Mouse (Mus musculus): ENCODE data around the gene Kat7.

The Kat7 gene

DNA sequence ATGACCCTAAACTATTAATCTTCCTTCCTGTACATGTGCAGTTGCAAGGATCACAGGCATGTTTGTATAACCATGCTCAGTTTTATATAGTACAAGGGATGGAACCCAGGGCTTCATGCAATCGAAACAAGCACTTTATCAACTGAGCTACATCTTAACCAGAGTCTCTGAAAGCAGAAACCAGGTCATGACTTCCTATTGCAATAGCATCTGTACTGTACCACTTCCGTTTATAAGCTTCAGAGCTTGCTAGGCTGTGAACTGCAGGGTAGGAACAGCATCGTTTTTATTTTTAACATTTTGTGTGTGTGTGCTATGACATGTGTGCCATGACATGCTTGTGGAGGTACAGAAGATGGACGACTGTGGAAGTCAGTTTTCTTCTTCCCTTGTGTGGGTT is 23.2 kb upstream of the Kat7 start:
- no peak for DNase-seq

- no peak for DNase-seq
Measured at GRCm38 (mm10) chr11:95330662-95331061, 20.6 kb upstream of the Kat7 start.

- DNase-seq: no peak
Measured at GRCm38 (mm10) chr11:95328629-95329028, 18.6 kb upstream of the Kat7 start.

DNA sequence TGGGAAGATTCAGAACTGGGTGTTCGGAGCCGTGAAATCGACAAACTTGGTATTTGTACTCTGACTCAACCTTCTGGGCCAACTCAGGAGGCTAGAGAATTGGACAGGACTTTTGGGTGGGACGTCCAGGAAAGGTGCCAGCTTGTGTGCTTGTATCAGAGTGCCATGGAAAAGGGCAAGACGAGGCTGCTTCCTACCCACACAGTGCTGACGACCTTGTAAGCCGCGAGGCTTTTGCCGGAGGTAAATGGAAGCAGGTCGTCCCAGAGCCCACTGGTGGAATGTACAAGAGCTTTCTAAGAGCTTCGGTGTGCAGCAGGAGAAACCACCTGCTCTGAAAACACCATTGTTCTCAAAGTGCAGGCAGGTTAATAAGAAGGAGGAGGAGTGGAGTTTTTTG is 16.2 kb upstream of the Kat7 start:
- peak in 1 of 2 experiments; percentile 47 for DNase-seq

DNA sequence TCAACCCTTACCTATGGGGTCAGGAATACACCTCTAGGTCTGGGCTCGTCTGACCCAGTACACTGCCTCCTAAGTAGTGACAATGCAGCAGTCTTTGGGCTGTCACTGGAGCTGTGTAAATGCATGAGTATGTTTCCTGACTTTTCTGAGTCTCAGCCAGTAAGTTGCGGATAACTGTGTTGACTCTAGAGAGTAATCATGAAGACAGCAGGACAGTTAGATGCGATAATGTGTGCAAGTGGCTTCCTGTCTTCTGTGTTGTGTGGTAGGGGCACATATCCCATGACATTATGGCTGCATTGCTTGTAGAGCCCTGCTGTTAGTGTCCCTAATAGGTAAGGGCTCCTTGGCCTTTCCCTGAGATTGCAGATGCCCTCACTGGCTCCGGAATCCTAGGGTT is 15.8 kb upstream of the Kat7 start:
- no peak for DNase-seq

DNA sequence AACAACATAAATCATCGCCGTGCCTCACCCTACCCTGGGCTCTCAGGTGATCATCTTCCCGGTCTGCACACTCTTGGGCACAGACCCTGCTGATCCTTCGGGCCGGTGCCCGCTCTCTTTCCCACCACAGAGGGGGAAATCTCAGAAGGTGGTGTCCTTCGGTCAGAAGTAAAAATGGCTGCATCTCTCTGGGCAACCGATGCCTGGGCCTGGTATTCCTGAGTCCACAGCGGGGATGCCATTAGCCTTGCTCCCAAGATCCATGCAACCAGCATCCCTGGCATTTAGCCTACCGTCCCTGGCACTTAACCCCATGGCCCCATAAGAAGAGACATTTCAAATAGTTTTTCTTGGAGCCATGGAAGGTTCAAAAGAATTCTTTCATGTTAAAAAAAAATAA is 14.1 kb upstream of the Kat7 start:
- no peak for DNase-seq

GRCm38 (mm10) chr11:95320010-95320409 is 10.0 kb upstream of the Kat7 start:
- DNase-seq: no peak

- no peak for DNase-seq
Measured at GRCm38 (mm10) chr11:95319506-95319905, 9.5 kb upstream of the Kat7 start.

DNA sequence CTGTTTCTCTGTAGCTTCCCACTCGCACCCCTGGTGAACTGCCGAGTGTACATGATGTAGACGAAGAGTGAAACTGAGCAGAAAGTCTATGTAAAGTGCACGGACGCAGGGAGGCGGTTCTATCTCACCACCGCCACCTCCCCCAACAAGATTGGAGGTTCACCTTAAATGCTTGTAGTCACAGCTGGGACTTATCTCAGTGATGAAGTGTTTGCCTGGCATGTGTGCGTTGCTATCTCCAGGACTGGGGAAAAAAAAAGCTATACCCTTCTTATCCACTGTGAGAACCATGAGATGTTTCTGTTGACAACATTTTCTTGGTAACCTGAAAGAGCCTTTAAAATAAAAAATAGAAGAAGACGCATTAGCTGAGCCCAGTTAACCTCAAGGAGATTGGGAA is 8.1 kb upstream of the Kat7 start:
- DNase-seq: no peak

DNA sequence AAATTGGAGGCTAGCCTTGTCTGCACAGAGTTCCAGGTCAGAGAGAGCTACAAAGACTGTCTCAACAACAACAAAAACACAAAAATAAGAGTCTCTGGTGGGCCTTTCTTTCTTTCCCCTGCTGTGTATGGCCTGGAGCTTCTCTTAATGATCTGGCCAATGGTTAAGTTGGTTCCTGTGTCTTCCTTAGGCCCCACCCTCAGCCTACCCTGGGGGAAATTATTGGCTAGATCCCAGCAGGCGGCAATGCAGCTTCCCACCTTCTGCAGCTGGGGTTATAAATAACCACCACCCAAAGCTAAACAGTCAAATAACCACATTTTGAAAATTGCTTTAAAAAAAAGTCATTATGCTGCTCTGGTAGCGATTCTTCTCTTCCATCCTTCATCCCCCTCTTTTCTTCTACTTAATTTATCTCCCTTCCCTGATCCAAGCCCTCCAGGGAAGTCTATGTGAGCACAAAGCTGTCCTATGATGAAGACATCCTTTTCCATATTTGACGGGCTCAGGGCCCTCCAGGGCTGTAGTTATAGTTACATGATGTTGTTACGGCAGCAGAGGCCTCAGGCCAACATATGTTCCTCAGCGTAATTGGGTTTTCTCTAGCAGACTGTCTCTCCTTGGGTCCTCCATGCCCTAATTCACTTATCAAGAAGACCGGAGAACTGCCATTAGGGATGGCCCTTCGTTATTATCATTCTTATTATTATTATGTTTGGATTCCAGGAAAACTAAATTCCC is 5.3 kb upstream of the Kat7 start:
- no peak for DNase-seq

DNA sequence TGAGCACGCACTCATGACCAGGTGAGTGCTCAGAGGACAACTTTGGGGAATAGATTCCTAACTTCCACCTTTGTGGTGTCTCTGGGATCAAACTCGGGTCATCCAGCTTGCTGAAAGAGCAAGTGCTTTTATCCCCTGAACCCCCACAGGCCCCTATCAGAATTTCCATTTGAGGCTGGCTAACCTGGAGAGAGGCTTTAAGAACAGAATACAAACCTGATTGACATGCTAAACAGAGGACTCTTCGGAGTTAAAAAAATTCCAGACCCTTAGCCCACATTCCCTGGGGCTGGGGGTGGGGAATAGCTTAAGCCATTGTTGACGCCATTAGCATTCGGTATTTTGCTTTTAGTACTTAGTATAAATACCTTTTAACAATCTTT is 1.4 kb upstream of the Kat7 start:
- DNase-seq: no peak

- DNase-seq: peak; percentile 40 to 49
Measured at GRCm38 (mm10) chr11:95310648-95311424, 790 bp upstream of the Kat7 start.

DNA sequence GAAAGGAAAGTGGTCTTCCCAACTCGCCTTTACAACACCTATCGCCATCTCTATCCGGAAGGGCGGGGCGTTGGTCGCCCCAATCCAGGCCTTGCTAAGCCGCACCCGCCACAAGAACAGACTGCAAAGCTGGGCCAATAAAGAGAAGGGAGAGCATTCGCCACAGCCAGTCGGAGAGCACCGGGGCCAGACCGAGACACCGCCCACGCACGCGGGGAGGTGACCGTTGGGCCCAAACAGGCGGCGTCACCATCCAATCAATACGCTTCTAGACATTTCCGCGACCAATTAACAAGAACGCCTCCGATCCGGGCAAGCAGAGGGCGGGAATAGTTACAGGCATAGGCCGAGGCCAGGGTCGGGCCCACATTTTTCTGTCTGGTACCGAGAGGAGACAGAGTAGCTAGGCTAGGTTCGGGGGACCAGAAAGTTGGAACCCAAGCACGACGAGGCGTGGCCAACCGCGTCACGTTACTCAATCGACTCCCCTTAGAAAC is 488 bp downstream of the Kat7 start:
- DNase-seq: peak; percentile 98 to 99

DNA sequence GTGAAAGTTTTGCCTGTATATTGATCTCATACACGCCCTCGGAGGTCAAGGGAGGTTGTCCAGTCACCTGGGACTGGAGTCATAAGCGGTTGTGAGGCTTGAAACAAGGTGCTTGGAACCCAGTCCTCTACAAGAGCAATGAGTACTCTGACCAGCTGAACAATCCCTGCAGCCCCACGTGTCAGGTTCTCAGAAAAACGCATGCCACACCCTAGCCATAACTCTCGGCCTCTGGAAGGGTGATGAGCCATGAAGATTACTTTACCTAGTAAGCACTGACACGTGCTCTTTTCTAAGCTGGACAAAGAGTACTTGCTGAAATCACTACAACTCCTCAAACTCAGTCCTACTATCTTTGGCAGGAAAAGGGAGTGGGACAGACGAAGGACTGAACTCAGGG is 2.5 kb downstream of the Kat7 start:
- DNase-seq: no peak

GRCm38 (mm10) chr11:95305600-95305999 is 4.4 kb downstream of the Kat7 start:
- DNase-seq: no peak

- DNase-seq: no peak
Measured at GRCm38 (mm10) chr11:95301772-95302171, 8.3 kb downstream of the Kat7 start.

- no peak for DNase-seq
Measured at GRCm38 (mm10) chr11:95299886-95300285, 10.2 kb downstream of the Kat7 start.

DNA sequence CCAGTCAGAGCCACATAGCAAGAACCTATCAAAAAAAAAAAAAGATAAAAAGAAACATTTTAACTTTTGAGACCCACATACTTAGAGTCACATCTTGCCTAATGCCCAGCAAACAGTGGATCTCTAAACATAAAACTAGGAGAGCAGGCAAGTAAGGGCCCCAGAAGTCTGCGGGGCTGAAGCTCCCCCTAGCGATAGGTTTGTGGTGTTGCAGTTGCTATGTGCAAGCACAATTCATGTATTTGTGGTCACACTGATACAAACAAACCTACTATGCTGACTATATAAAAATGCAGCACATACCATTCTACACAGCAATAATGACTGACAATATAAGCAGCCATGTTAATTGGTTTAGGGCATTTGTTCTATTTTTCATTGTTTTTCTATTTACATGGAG is 11.9 kb downstream of the Kat7 start:
- DNase-seq: peak in 1 of 2 experiments; percentile 18

DNA sequence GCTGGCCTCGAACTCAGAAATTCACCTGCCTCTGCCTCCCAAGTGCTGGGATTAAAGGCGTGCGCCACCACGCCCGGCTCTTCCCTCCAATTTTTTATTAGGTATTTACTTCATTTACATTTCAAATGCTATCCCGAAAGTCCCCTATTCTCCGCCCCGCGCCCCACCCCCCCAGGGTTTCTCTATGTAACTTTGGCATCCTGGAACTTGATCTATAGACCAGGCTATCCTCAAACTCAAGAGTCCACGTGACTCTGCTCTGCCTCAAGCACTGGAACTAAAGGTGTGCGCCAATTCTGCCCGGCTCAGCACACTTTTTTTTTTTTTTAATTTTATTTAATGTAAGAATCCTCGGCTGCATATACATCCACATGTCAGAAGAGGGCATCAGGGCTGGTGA is 14.3 kb downstream of the Kat7 start:
- DNase-seq: no peak

DNA sequence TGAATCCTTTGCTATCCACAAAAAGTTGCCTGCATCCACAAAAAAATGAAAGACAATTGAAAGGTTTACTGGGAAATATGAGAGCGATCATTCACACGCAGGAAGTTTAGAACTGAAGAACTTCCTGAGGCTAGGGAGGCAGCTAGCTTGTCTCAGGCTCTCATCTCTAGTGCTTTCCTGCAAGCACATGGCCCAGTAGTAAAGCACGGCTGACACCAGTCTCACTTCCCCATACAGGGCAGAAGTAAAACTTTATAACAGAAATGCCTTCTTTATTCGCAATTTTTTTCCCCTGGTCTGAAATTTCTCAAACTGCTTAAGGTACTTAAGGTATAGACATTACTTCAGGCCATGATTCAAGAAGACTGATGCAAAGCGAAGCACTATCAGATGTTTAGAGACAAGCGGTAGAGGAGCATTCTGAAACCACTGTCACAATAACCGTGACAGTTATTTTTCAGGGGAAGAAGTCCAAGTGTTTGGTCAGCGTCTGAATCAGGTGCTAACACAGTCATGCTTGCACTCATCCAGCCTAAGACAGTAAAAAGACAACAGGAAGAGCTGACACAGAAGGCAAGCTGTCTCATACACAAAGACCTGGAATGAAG is 16.9 kb downstream of the Kat7 start:
- peak in 1 of 2 experiments; percentile 24 for DNase-seq

- DNase-seq: peak in 1 of 2 experiments; percentile 16
Measured at GRCm38 (mm10) chr11:95291998-95292397, 18.0 kb downstream of the Kat7 start.

- no peak for DNase-seq
Measured at GRCm38 (mm10) chr11:95282331-95282730, 27.7 kb downstream of the Kat7 start.

- no peak for DNase-seq
Measured at GRCm38 (mm10) chr11:95279061-95279659, 30.9 kb downstream of the Kat7 start.

Data from lung, adult 18-20 months (tissue).